Mouse (Mus musculus) intestine, embryonic 14.5 days (tissue): Measurements from ENCODE around the gene Tomt. TPM values are rescaled to one million over a fixed set of nuclear protein-coding genes. Genes with fewer than 3 reads are reported as not detected.

Experiments used
- ATAC-seq: fragments of 200-750 bp; cut with Nextera tagmentation; replicated peaks from 2 replicates; pipeline ENCODE4 v1.8.0; 2017; ENCODE audit warnings: low read depth, moderate number of reproducible peaks, moderate TSS enrichment, moderate library complexity; ENCODE audit not compliant: low FRiP score, low TSS enrichment
- DNase-seq: peaks from one replicate; pipeline ENCODE4 v3.0.0-alpha.2; 2018; ENCODE audit warnings: low spot score
- H3K27ac ChIP-seq: fragments of 300-500 bp; sonication (generic); 2 replicates; pipeline ENCODE4 v1.5.1; 2014; ENCODE audit warnings: low read depth, mild to moderate bottlenecking, control low read depth
- H3K27me3 ChIP-seq: fragments of 300-500 bp; sonication (generic); replicated peaks from 2 replicates; pipeline ENCODE4 v1.6.1; 2014; ENCODE audit warnings: low read length, control low read depth; ENCODE audit not compliant: control insufficient read depth, insufficient read depth
- H3K36me3 ChIP-seq: fragments of 300-500 bp; sonication (generic); 2 replicates; pipeline ENCODE4 v1.6.1; 2014; ENCODE audit warnings: low read length, control low read depth; ENCODE audit not compliant: control insufficient read depth, insufficient read depth
- H3K4me1 ChIP-seq: fragments of 300-500 bp; sonication (generic); replicated peaks from 2 replicates; pipeline ENCODE4 v1.6.1; 2014; ENCODE audit warnings: low read length, control low read depth, mixed read lengths; ENCODE audit not compliant: control insufficient read depth, insufficient read depth
- H3K4me2 ChIP-seq: fragments of 300-500 bp; sonication (generic); 2 replicates; pipeline ENCODE4 v1.6.1; 2014; ENCODE audit warnings: low read length
- H3K4me3 ChIP-seq: fragments of 300-500 bp; sonication (generic); 2 replicates; pipeline ENCODE4 v1.5.1; 2014; ENCODE audit warnings: low read depth, low read length, control low read depth, mixed read lengths
- H3K9ac ChIP-seq: fragments of 300-500 bp; sonication (generic); 2 replicates; pipeline ENCODE4 v1.6.1; 2014; ENCODE audit warnings: mild to moderate bottlenecking, low read length
- H3K9me3 ChIP-seq: fragments of 300-500 bp; sonication (generic); 2 replicates; pipeline ENCODE4 v1.6.1; 2016; ENCODE audit warnings: low read length, control low read depth; ENCODE audit not compliant: control insufficient read depth
- WGBS: fragments of 180-500 bp; shearing (Covaris S2); extraction: QIAGEN DNeasy Blood & Tissue Kit; methylation state at CpG from one replicate; pipeline ENCODE4 v1.1.7; 2014; 5-methylcytosine and 5-hydroxymethylcytosine counted together
- polyA plus RNA-seq: library from polyadenylated mRNA; unstranded; fragments of >200 nt; fragmentation: Nextera tagmentation; extraction: Ambion mirVana; gene quantifications from 2 replicates; pipeline ENCODE4 v1.2.1, GENCODE M21; 2014

Gene Tomt
- polyA plus RNA-seq, 1 experiment from 2014 or later: 0.97 TPM

DNA sequence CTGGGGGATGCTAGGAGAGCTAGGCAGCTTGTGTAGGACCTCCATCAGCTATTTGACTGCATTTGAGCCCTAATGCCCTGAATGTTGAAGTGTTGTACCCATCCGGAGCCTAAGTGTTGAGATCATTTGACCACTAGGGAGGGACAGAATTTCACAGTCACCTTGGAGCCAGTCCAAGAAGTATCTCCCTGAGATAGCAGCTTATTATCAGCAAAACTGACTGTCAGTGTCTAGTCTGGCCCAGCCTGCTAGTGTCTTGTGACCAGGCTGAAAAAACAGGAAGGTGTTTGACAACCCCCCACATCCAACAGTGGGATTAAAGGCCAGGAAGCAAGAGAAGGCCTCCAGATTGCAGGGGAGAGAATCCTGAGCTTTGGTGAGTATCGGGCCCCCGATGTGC, 34.9 kb downstream of the Tomt start:
- Histone ChIP-seq H3K4me1 (no peaks in the 10 kb centered on the region), H3K9ac (no peak overlapping the region), H3K36me3 (no peaks in the 10 kb centered on the region), H3K4me3 (no peak overlapping the region), H3K4me2 (peak overlapping the region; percentile 5; the same call in 1 of the 2 replicates), H3K9me3 (no peaks in the 10 kb centered on the region), H3K27ac (peak overlapping the region; percentile 67), H3K27me3 (no peaks in the 10 kb centered on the region)
- 72% methylated on average over 3 of the region's 3 CpGs for WGBS
- DNase-seq: no peak
- ATAC-seq: peak; percentile 2; the same call in 1 of the 2 replicates

DNA sequence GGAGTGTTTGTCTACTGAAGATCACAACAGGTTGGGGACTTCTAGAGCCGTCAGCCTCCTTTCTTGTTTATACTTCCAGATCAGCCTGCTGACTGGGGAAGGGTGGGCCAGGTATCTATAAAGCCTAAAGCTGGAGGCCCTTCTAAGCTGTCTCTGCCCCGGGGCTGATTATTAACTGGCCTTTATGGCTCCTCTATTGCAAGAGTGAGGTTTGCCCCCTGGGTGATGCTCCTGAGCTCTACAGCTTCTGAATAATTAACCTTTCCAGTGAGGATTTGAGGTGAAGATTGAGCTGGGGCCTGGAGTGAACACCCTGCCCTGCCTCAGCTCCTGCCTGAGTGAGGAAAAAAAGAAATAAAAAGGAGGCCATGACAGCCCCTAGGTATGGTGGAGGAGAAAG, 35.5 kb downstream of the Tomt start, which contains the start of gene Folr1:
Folr1 (minus strand) TSS at position 160 of the 400 bp plus-strand sequence.
- Histone ChIP-seq H3K4me3 (peak within 1 kb of the TSS; percentile 28), H3K4me1 (no peaks in the 10 kb centered on the region), H3K9me3 (no peaks in the 10 kb centered on the region), H3K27me3 (no peaks in the 10 kb centered on the region), H3K27ac (peak within 1 kb of the TSS; percentile 67), H3K36me3 (no peaks in the 10 kb centered on the region), H3K4me2 (peak within 1 kb of the TSS; percentile 42), H3K9ac (peak within 1 kb of the TSS; percentile 22; the same call in 1 of the 2 replicates)
- peak; percentile 59 for DNase-seq
- ATAC-seq: peak; percentile 83
- WGBS: 42% methylated on average over 2 of the region's 2 CpGs

DNA sequence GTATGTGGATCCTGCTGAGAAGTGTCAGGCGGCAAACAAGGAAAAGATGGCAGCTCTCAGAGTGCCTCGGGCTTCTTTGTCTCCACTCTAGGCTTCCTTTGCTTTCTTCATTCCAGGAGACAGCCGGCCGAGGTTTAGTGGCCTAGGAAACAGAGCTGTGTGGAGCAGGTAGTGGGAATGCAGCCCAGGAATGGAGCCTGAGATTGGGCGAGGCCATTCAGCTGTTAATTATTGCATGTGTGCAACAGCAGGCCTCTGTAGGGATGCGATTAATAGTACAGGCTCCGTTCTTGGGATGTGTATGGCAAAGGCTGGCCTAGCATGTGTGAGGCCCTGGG, 37.0 kb downstream of the Tomt start:
- Histone ChIP-seq H3K9me3 (no peaks in the 10 kb centered on the region), H3K9ac (no peak overlapping the region), H3K4me2 (peak overlapping the region; percentile 42), H3K4me3 (peak overlapping the region; percentile 28; the same call in 1 of the 2 replicates), H3K36me3 (no peaks in the 10 kb centered on the region), H3K4me1 (no peaks in the 10 kb centered on the region), H3K27me3 (no peaks in the 10 kb centered on the region), H3K27ac (no peak overlapping the region)
- 63% methylated on average over 7 of the region's 7 CpGs for WGBS
- ATAC-seq (no peak), DNase-seq (no peak)

DNA sequence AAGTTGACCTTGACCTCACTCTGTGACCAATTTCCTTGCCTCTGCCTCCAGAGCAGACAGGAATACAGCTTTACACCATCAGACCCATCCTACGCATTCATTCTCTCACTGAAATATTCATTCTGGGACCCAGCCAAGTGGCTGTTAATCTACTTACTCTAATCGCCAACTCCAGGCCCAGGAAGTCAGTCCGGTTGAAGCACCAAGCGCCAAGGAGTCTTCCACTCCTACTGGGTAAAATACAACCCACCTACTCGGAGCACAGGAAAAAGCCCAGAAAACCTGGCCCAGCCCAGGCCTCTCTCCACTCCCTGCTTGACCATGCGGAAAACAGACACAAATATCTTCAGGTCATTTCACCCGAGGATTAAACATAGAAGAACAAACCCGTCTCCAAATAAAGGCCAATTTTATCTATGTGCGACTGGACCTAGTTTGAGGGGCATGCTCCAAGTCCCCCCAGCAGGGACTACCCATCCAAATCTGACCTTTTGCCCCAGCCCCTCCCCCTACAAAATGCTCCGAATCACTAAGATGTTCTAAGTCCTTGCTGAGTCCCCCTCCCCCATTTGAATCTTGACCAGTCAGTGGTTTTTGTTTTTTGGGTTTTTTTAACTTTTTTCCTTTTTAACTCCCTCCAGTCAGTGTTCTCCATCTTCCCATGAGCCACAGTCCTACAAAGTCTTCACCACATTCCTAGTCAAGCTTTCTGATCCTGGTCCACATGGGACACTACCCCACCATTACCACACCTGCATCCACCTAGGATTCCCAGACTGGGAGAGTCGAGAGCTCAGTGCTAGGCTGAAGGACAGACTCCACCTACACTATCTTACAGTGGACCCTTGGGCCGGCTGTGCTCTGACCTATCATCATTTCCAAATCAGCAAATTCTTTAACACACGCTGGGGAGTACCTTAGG, 37.7 kb downstream of the Tomt start:
- Histone ChIP-seq H3K9ac (no peak overlapping the region), H3K9me3 (no peaks in the 10 kb centered on the region), H3K4me2 (peak overlapping the region; percentile 42), H3K4me1 (no peaks in the 10 kb centered on the region), H3K27me3 (no peaks in the 10 kb centered on the region), H3K27ac (no peak overlapping the region), H3K4me3 (0 out of 2 replicates have a peak overlapping the region, but pooled peaks have one; percentile 28), H3K36me3 (no peaks in the 10 kb centered on the region)
- 65% methylated on average over 13 of the region's 13 CpGs for WGBS
- DNase-seq (no peak), ATAC-seq (no peak)

DNA sequence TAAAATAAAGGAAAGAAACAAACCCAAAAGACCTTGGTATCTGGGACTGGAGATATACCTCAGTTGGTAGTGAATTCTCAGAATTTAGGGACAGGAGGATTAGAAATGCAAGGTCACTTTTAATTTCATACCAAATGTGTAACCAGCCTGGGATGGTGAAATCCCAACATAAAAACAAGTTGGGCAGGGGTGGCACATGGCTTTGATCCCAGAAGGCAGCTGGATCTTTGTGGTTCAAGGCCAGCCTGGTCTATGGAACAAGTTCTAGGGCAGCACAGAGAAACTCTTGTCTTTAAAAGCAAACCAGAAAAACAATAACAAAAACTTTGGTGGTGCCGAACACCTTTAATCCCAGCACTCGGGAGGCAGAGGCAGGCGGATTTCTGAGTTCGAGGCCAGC, 38.7 kb downstream of the Tomt start:
- Histone ChIP-seq H3K4me2 (no peak overlapping the region), H3K36me3 (no peaks in the 10 kb centered on the region), H3K4me1 (no peaks in the 10 kb centered on the region), H3K27me3 (no peaks in the 10 kb centered on the region), H3K27ac (no peak overlapping the region), H3K9me3 (no peaks in the 10 kb centered on the region), H3K4me3 (no peak overlapping the region), H3K9ac (no peak overlapping the region)
- over 99% methylated on average over 4 of the region's 4 CpGs for WGBS
- ATAC-seq: no peak
- DNase-seq: no peak

DNA sequence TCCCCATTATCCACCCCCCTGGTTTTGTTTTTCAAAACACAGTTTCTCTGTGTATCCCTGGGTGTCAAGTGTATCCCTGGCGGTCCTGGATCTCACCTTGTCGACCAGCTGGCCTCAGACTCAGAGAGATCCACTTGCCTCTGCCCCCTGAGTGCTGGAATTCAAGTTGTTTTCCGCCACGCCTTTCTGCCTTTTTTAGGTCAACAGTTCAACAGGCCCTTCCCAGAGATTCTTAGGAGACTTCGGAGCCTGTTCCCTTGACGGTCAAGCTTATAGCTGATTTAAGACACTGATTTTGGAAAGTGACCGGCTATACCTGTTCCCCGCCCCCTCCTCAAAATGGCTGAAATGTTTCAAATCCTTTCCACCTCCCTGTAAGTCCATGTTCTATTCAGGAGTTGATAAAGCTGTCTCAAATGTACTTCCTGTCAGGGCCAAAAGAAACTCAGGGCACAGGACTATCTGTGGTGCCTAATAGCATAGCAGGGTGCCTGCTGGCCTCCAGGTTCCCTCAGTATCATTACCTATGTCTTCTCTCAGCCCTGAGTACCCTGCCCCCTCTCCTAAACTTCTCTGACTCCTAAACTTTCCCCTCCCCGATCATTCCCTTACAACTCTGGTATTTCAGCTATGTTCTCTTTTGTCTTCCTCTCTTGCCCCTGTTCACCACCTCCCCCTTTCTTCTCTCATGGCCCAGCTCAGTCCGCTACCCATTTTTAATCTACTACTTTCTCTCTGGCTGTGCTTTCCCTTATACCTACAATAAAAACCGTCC, 39.5 kb downstream of the Tomt start:
- H3K4me3 ChIP-seq: no peak overlapping the region
- ATAC-seq (no peak), DNase-seq (no peak)
- no peak overlapping the region for H3K4me2 ChIP-seq
- H3K9me3 ChIP-seq: no peaks in the 10 kb centered on the region
- no peak overlapping the region for H3K27ac ChIP-seq
- H3K27me3 ChIP-seq: no peaks in the 10 kb centered on the region
- H3K9ac ChIP-seq: no peak overlapping the region
- H3K4me1 ChIP-seq: no peaks in the 10 kb centered on the region
- 83% methylated on average over 11 of the region's 11 CpGs for WGBS
- no peaks in the 10 kb centered on the region for H3K36me3 ChIP-seq

DNA sequence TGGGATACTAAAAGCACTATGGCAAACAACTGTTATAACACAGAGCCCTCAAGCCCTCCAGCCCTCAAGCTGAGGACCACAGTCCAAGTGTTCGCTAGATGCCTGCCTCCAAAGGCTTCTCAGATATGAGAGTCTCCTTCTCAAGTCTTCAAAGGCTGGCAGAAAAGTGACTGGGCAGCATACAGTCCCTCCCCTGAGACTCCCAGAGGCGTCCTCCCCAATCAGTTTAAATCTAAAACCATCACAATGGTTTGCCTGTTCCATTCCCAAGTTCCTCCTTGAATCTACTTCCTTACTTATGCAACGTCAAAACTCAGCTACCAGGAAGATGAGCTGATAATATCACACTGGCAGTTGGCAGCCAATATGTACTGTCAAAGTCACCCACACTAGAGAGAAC, 42.7 kb downstream of the Tomt start, which contains the start of gene Anapc15:
Anapc15 (plus strand) TSS at position 301 of the 400 bp plus-strand sequence.
- Histone ChIP-seq H3K4me1 (no peaks in the 10 kb centered on the region), H3K36me3 (no peaks in the 10 kb centered on the region)

DNA sequence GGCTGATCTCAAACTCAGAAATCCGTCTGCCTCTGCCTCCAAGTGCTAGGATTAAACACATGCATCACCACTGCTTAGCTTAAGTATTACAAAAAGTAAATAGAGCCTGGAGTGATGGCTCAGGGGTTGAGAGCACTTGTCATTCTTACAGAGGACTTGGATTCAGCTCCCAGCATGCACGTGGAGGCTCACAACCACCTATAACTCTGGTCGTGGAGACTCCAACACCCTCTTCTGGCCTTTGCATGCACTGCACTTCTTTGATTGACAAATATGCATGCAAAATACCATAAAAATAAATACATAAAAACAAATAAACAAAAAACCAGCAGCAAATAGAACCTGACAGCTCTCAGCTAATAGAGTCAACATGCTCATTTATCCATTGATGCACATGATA, 43.9 kb downstream of the Tomt start:
- Histone ChIP-seq H3K4me3 (no peak overlapping the region), H3K4me1 (no peaks in the 10 kb centered on the region), H3K9me3 (no peaks in the 10 kb centered on the region), H3K36me3 (no peaks in the 10 kb centered on the region), H3K27ac (no peak overlapping the region), H3K9ac (no peak overlapping the region), H3K27me3 (no peaks in the 10 kb centered on the region), H3K4me2 (no peak overlapping the region)
- DNase-seq: no peak
- 71% methylated on average over 3 of the region's 3 CpGs for WGBS
- no peak for ATAC-seq

More for the DNA sequence above, 42.7 kb downstream of the Tomt start, which contains the start of gene Anapc15:
- no peak within 1 kb of the TSS for H3K4me2 ChIP-seq
- WGBS: 77% methylated on average over 3 of the region's 3 CpGs
- no peaks in the 10 kb centered on the region for H3K27me3 ChIP-seq
- H3K27ac ChIP-seq: no peak within 1 kb of the TSS
- DNase-seq (no peak), ATAC-seq (no peak)
- no peak within 1 kb of the TSS for H3K9ac ChIP-seq
- H3K9me3 ChIP-seq: no peaks in the 10 kb centered on the region
- no peak within 1 kb of the TSS for H3K4me3 ChIP-seq
